Mouse (Mus musculus): ENCODE measurements at regions not wholly inside any gene's neighbourhood (a gene's known extent, or its start where the extent isn't known, plus 50 kb on each side); places are given as distances from the start of the nearest gene placed in this dataset.
"Not testable (repeated sequence)": the region's sequence is repeated elsewhere in the genome, so short reads cannot be mapped to it uniquely, and the experiment has no call there.

- DNase-seq (ENCODE audit: low spot score): not testable (repeated sequence)
Observed at GRCm38 (mm10) chr12:119102106-119102505, 135.9 kb upstream of the Abcb5 start.

- no peak for DNase-seq (ENCODE audit: low spot score)
Observed at GRCm38 (mm10) chr12:119099736-119100135, 133.5 kb upstream of the Abcb5 start.

- no peak for DNase-seq (ENCODE audit: low spot score)
Observed at GRCm38 (mm10) chr12:119097814-119098213, 131.6 kb upstream of the Abcb5 start.

GRCm38 (mm10) chr12:119094314-119094713 is 128.1 kb upstream of the Abcb5 start:
- DNase-seq (ENCODE audit: low spot score): no peak

GRCm38 (mm10) chr12:119093402-119093801 is 127.2 kb upstream of the Abcb5 start:
- DNase-seq (ENCODE audit: low spot score): no peak

GRCm38 (mm10) chr12:119089292-119089691 is 123.1 kb upstream of the Abcb5 start:
- DNase-seq (ENCODE audit: low spot score): no peak

- DNase-seq (ENCODE audit: low spot score): no peak
Observed at GRCm38 (mm10) chr12:119088666-119089065, 122.4 kb upstream of the Abcb5 start.

- no peak for DNase-seq (ENCODE audit: low spot score)
Observed at GRCm38 (mm10) chr12:119084814-119085213, 118.6 kb upstream of the Abcb5 start.

- no peak for DNase-seq (ENCODE audit: low spot score)
Observed at GRCm38 (mm10) chr12:119082781-119083180, 116.6 kb upstream of the Abcb5 start.

- no peak for DNase-seq (ENCODE audit: low spot score)
Observed at GRCm38 (mm10) chr12:119075825-119076224, 109.6 kb upstream of the Abcb5 start.

- DNase-seq (ENCODE audit: low spot score): no peak
Observed at GRCm38 (mm10) chr12:119074742-119075478, 108.7 kb upstream of the Abcb5 start.

- DNase-seq (ENCODE audit: low spot score): no peak
Observed at GRCm38 (mm10) chr12:119074147-119074546, 107.9 kb upstream of the Abcb5 start.

GRCm38 (mm10) chr12:119070963-119071362 is 104.7 kb upstream of the Abcb5 start:
- no peak for DNase-seq (ENCODE audit: low spot score)

GRCm38 (mm10) chr12:119070446-119070845 is 104.2 kb upstream of the Abcb5 start:
- DNase-seq (ENCODE audit: low spot score): no peak

GRCm38 (mm10) chr12:119069747-119070146 is 103.5 kb upstream of the Abcb5 start:
- DNase-seq (ENCODE audit: low spot score): no peak

GRCm38 (mm10) chr12:119068079-119068478 is 101.9 kb upstream of the Abcb5 start:
- DNase-seq (ENCODE audit: low spot score): no peak

GRCm38 (mm10) chr12:119062931-119063330 is 96.7 kb upstream of the Abcb5 start:
- DNase-seq (ENCODE audit: low spot score): no peak

- DNase-seq (ENCODE audit: low spot score): no peak
Observed at GRCm38 (mm10) chr12:119062490-119062889, 96.3 kb upstream of the Abcb5 start.

- peak; percentile 30 for DNase-seq (ENCODE audit: low spot score)
Observed at GRCm38 (mm10) chr12:119054560-119054959, 88.3 kb upstream of the Abcb5 start.

GRCm38 (mm10) chr12:119051692-119052379 is 85.6 kb upstream of the Abcb5 start:
- no peak for DNase-seq (ENCODE audit: low spot score)

GRCm38 (mm10) chr12:119038306-119038705 is 72.1 kb upstream of the Abcb5 start:
- no peak for DNase-seq (ENCODE audit: low spot score)

GRCm38 (mm10) chr12:119034828-119035227 is 68.6 kb upstream of the Abcb5 start:
- no peak for DNase-seq (ENCODE audit: low spot score)

GRCm38 (mm10) chr12:119028711-119029110 is 62.5 kb upstream of the Abcb5 start:
- no peak for DNase-seq (ENCODE audit: low spot score)

- no peak for DNase-seq (ENCODE audit: low spot score)
Observed at GRCm38 (mm10) chr12:119028161-119028560, 61.9 kb upstream of the Abcb5 start.
